Mouse (Mus musculus): ENCODE results near the gene Ssh3.

The Ssh3 gene

GRCm38 (mm10) chr19:4268566-4269361, at the start of gene Ssh3:
Gene Ssh3, minus strand, starts transcription at chr19:4269180.
- DNase-seq, result peak; percentile 88

- DNase-seq, result no peak
Measured at GRCm38 (mm10) chr19:4317181-4317580, 48.2 kb upstream of the Ssh3 start.

- peak; percentile 94 for DNase-seq
Measured at GRCm38 (mm10) chr19:4315223-4315944, 46.4 kb upstream of the Ssh3 start.

- peak; percentile 72 for DNase-seq
Measured at GRCm38 (mm10) chr19:4309776-4310185, 40.8 kb upstream of the Ssh3 start.

- peak; percentile 28 for DNase-seq
Measured at GRCm38 (mm10) chr19:4309302-4309701, 40.3 kb upstream of the Ssh3 start.

- DNase-seq, result peak; percentile 83
Measured at GRCm38 (mm10) chr19:4306190-4306577, 37.2 kb upstream of the Ssh3 start, which contains the start of gene Grk2. Gene Grk2, minus strand, starts transcription at chr19:4306222.

GRCm38 (mm10) chr19:4305491-4306189, 36.7 kb upstream of the Ssh3 start:
- DNase-seq, result peak; percentile 71

GRCm38 (mm10) chr19:4304871-4305321, 35.9 kb upstream of the Ssh3 start:
- DNase-seq, result peak; percentile 52

- DNase-seq, result peak; percentile 71
Measured at GRCm38 (mm10) chr19:4304251-4304821, 35.4 kb upstream of the Ssh3 start.

- peak; percentile 62 for DNase-seq
Measured at GRCm38 (mm10) chr19:4303640-4303995, 34.6 kb upstream of the Ssh3 start.

GRCm38 (mm10) chr19:4302936-4303639, 34.1 kb upstream of the Ssh3 start:
- peak; percentile 98 for DNase-seq

GRCm38 (mm10) chr19:4301735-4302651, 33.0 kb upstream of the Ssh3 start:
- peak; percentile 66 for DNase-seq

GRCm38 (mm10) chr19:4300852-4301734, 32.1 kb upstream of the Ssh3 start:
- DNase-seq, result peak; percentile 59

- peak; percentile 74 for DNase-seq
Measured at GRCm38 (mm10) chr19:4300271-4300704, 31.3 kb upstream of the Ssh3 start.

- DNase-seq, result no peak
Measured at GRCm38 (mm10) chr19:4299574-4300270, 30.7 kb upstream of the Ssh3 start.

GRCm38 (mm10) chr19:4299126-4299525, 30.1 kb upstream of the Ssh3 start:
- DNase-seq, result no peak

GRCm38 (mm10) chr19:4298322-4299121, 29.5 kb upstream of the Ssh3 start:
- peak; percentile 56 for DNase-seq

GRCm38 (mm10) chr19:4297851-4298250, 28.9 kb upstream of the Ssh3 start:
- no peak for DNase-seq

GRCm38 (mm10) chr19:4296611-4297010, 27.6 kb upstream of the Ssh3 start:
- no peak for DNase-seq

Data from cerebellum, adult 11-12 months (tissue).